Mouse (Mus musculus) midbrain, embryonic 12.5 days (tissue): Measurements from ENCODE around the gene Hes6. TPM values are rescaled to one million over a fixed set of nuclear protein-coding genes. Genes with fewer than 3 reads are reported as not detected.

Source experiments
- ATAC-seq: fragments of 200-750 bp; cut with Nextera tagmentation; 2 replicates; pipeline ENCODE4 v1.8.0; 2017; ENCODE audit warnings: low read depth, moderate TSS enrichment, moderate library complexity; ENCODE audit not compliant: low FRiP score
- H3K27ac ChIP-seq: fragments of 300-500 bp; sonication (generic); replicated peaks from 2 replicates; pipeline ENCODE4 v1.5.1; 2016; ENCODE audit warnings: mild to moderate bottlenecking
- H3K27me3 ChIP-seq: fragments of 300-500 bp; sonication (generic); 2 replicates; pipeline ENCODE4 v1.6.1; 2016; ENCODE audit warnings: mild to moderate bottlenecking
- H3K36me3 ChIP-seq: fragments of 300-500 bp; sonication (generic); 2 replicates; pipeline ENCODE4 v1.6.1; 2016
- H3K4me1 ChIP-seq: fragments of 300-500 bp; sonication (generic); 2 replicates; pipeline ENCODE4 v1.6.1; 2016
- H3K4me2 ChIP-seq: fragments of 300-500 bp; sonication (generic); replicated peaks from 2 replicates; pipeline ENCODE4 v1.6.1; 2016; ENCODE audit warnings: mild to moderate bottlenecking, moderate library complexity
- H3K4me3 ChIP-seq: fragments of 300-500 bp; sonication (generic); 2 replicates; pipeline ENCODE4 v1.5.1; 2016; ENCODE audit warnings: mild to moderate bottlenecking
- H3K9ac ChIP-seq: fragments of 300-500 bp; sonication (generic); replicated peaks from 2 replicates; pipeline ENCODE4 v1.6.1; 2016; ENCODE audit warnings: mild to moderate bottlenecking, moderate library complexity
- H3K9me3 ChIP-seq: fragments of 300-500 bp; sonication (generic); 2 replicates; pipeline ENCODE4 v1.6.1; 2016; ENCODE audit warnings: mild to moderate bottlenecking
- WGBS: fragments of 180-500 bp; shearing (Covaris S2); methylation state at CpG from one replicate; pipeline ENCODE4 v1.1.7; 2016; 5-methylcytosine and 5-hydroxymethylcytosine counted together
- polyA plus RNA-seq: library from polyadenylated mRNA; unstranded; fragments of >200 nt; fragmentation: Nextera tagmentation; extraction: Ambion mirVana; gene quantifications from 2 replicates; pipeline ENCODE4 v1.2.1, GENCODE M21; 2016

Hes6 gene
- polyA plus RNA-seq: 432 and 455 TPM in 2 replicates

- WGBS: under 1% methylated on average over 38 of the region's 39 CpGs
- peak within 1 kb of the TSS; percentile 93 for H3K9ac ChIP-seq
- no peaks in the 10 kb centered on the region for H3K9me3 ChIP-seq
- H3K4me1 ChIP-seq: peaks cover 50% of the 10 kb centered on the region
- no peaks in the 10 kb centered on the region for H3K36me3 ChIP-seq
- peak within 1 kb of the TSS; percentile 88 for H3K4me2 ChIP-seq
- peak within 1 kb of the TSS; percentile 99 for H3K27ac ChIP-seq
- peak within 1 kb of the TSS; percentile 82 for H3K4me3 ChIP-seq
- H3K27me3 ChIP-seq: no peaks in the 10 kb centered on the region
- ATAC-seq: peak; percentile 82
These were observed at the start of gene Hes6 for GRCm38 (mm10) chr1:91413898-91414594. Hes6 (minus strand) TSS chr1:91414038.

GRCm38 (mm10) chr1:91463336-91463995 is 49.6 kb upstream of the Hes6 start:
- Histone ChIP-seq H3K36me3 (no peaks in the 10 kb centered on the region), H3K4me3 (no peak overlapping the region), H3K4me2 (no peak overlapping the region), H3K9me3 (no peaks in the 10 kb centered on the region), H3K27ac (no peak overlapping the region), H3K9ac (no peak overlapping the region), H3K4me1 (peaks cover 10% of the 10 kb centered on the region), H3K27me3 (peaks cover 14% of the 10 kb centered on the region)
- no peak for ATAC-seq
- WGBS: 86% methylated on average over 13 of the region's 13 CpGs

GRCm38 (mm10) chr1:91460564-91460963 is 46.7 kb upstream of the Hes6 start:
- H3K9ac ChIP-seq: no peak overlapping the region
- no peaks in the 10 kb centered on the region for H3K36me3 ChIP-seq
- H3K4me3 ChIP-seq: no peak overlapping the region
- H3K27ac ChIP-seq: no peak overlapping the region
- H3K9me3 ChIP-seq: no peaks in the 10 kb centered on the region
- no peak for ATAC-seq
- WGBS: 36% methylated on average over 4 of the region's 4 CpGs
- H3K4me2 ChIP-seq: no peak overlapping the region
- H3K27me3 ChIP-seq: peaks cover 30% of the 10 kb centered on the region
- H3K4me1 ChIP-seq: peaks cover 31% of the 10 kb centered on the region

- WGBS: 43% methylated on average over 7 of the region's 7 CpGs
- Histone ChIP-seq H3K4me3 (peak overlapping the region; percentile 69), H3K4me2 (peak overlapping the region; percentile 77), H3K27me3 (peaks cover 30% of the 10 kb centered on the region), H3K27ac (peak overlapping the region; percentile 58), H3K4me1 (peaks cover 35% of the 10 kb centered on the region), H3K9me3 (no peaks in the 10 kb centered on the region), H3K9ac (peak overlapping the region; percentile 41), H3K36me3 (no peaks in the 10 kb centered on the region)
- ATAC-seq: no peak
These were observed 46.2 kb upstream of the Hes6 start for GRCm38 (mm10) chr1:91460069-91460468.

GRCm38 (mm10) chr1:91459059-91459809 is 45.4 kb upstream of the Hes6 start, which contains the start of gene Per2:
Per2 (minus strand) TSS chr1:91459324.
- peak within 1 kb of the TSS; percentile 60 for H3K9ac ChIP-seq
- under 1% methylated on average over 91 of the region's 91 CpGs for WGBS
- peak within 1 kb of the TSS; percentile 58 for H3K27ac ChIP-seq
- H3K4me3 ChIP-seq: peak within 1 kb of the TSS; percentile 69
- no peaks in the 10 kb centered on the region for H3K36me3 ChIP-seq
- peaks cover 35% of the 10 kb centered on the region for H3K4me1 ChIP-seq
- peak within 1 kb of the TSS; percentile 77 for H3K4me2 ChIP-seq
- peaks cover 30% of the 10 kb centered on the region for H3K27me3 ChIP-seq
- no peaks in the 10 kb centered on the region for H3K9me3 ChIP-seq
- ATAC-seq: peak; percentile 97

- H3K4me2 ChIP-seq: peak overlapping the region; percentile 77
- peak overlapping the region; percentile 69 for H3K4me3 ChIP-seq
- no peak overlapping the region for H3K27ac ChIP-seq
- H3K9ac ChIP-seq: peak overlapping the region; percentile 60
- H3K27me3 ChIP-seq: peaks cover 25% of the 10 kb centered on the region
- no peak for ATAC-seq
- H3K9me3 ChIP-seq: no peaks in the 10 kb centered on the region
- no peaks in the 10 kb centered on the region for H3K36me3 ChIP-seq
- H3K4me1 ChIP-seq: peaks cover 35% of the 10 kb centered on the region
- 29% methylated on average over 8 of the region's 8 CpGs for WGBS
These were observed 44.5 kb upstream of the Hes6 start for GRCm38 (mm10) chr1:91458223-91458861.

GRCm38 (mm10) chr1:91457698-91458097 is 43.9 kb upstream of the Hes6 start:
- WGBS: 82% methylated on average over 5 of the region's 5 CpGs
- H3K4me3 ChIP-seq: no peak overlapping the region
- peaks cover 23% of the 10 kb centered on the region for H3K27me3 ChIP-seq
- peak overlapping the region; percentile 60; the same call in 1 of the 2 replicates for H3K9ac ChIP-seq
- H3K9me3 ChIP-seq: no peaks in the 10 kb centered on the region
- peak overlapping the region; percentile 77 for H3K4me2 ChIP-seq
- no peak overlapping the region for H3K27ac ChIP-seq
- peaks cover 35% of the 10 kb centered on the region for H3K4me1 ChIP-seq
- ATAC-seq: no peak
- H3K36me3 ChIP-seq: no peaks in the 10 kb centered on the region

GRCm38 (mm10) chr1:91457116-91457515 is 43.3 kb upstream of the Hes6 start:
- peaks cover 35% of the 10 kb centered on the region for H3K4me1 ChIP-seq
- no peaks in the 10 kb centered on the region for H3K36me3 ChIP-seq
- H3K27ac ChIP-seq: no peak overlapping the region
- H3K4me2 ChIP-seq: no peak overlapping the region
- no peak overlapping the region for H3K9ac ChIP-seq
- H3K27me3 ChIP-seq: peaks cover 23% of the 10 kb centered on the region
- ATAC-seq: no peak
- no peak overlapping the region for H3K4me3 ChIP-seq
- 87% methylated on average over 4 of the region's 4 CpGs for WGBS
- H3K9me3 ChIP-seq: no peaks in the 10 kb centered on the region

- H3K9me3 ChIP-seq: no peaks in the 10 kb centered on the region
- 0 out of 2 replicates have a peak overlapping the region, but pooled peaks have one; percentile 0 for H3K27ac ChIP-seq
- H3K4me3 ChIP-seq: no peak overlapping the region
- ATAC-seq: no peak
- H3K4me2 ChIP-seq: no peak overlapping the region
- H3K4me1 ChIP-seq: peaks cover 35% of the 10 kb centered on the region
- 27% methylated on average over 11 of the region's 11 CpGs for WGBS
- H3K36me3 ChIP-seq: no peaks in the 10 kb centered on the region
- H3K9ac ChIP-seq: no peak overlapping the region
- peaks cover 23% of the 10 kb centered on the region for H3K27me3 ChIP-seq
These were observed 42.5 kb upstream of the Hes6 start for GRCm38 (mm10) chr1:91456301-91456801.

GRCm38 (mm10) chr1:91455661-91456161 is 41.9 kb upstream of the Hes6 start:
- Histone ChIP-seq H3K4me2 (no peak overlapping the region), H3K4me3 (no peak overlapping the region), H3K36me3 (no peaks in the 10 kb centered on the region), H3K4me1 (peaks cover 35% of the 10 kb centered on the region), H3K9me3 (no peaks in the 10 kb centered on the region), H3K27me3 (peaks cover 23% of the 10 kb centered on the region), H3K27ac (peak overlapping the region; percentile 0; the same call in 1 of the 2 replicates), H3K9ac (no peak overlapping the region)
- no peak for ATAC-seq
- 40% methylated on average over 7 of the region's 7 CpGs for WGBS

GRCm38 (mm10) chr1:91454927-91455326 is 41.1 kb upstream of the Hes6 start:
- Histone ChIP-seq H3K27me3 (peaks cover 19% of the 10 kb centered on the region), H3K4me2 (no peak overlapping the region), H3K4me1 (peaks cover 32% of the 10 kb centered on the region), H3K9ac (no peak overlapping the region), H3K9me3 (no peaks in the 10 kb centered on the region), H3K27ac (no peak overlapping the region), H3K4me3 (no peak overlapping the region), H3K36me3 (no peaks in the 10 kb centered on the region)
- 93% methylated on average over 3 of the region's 3 CpGs for WGBS
- no peak for ATAC-seq
